In the genomic region with DNA sequence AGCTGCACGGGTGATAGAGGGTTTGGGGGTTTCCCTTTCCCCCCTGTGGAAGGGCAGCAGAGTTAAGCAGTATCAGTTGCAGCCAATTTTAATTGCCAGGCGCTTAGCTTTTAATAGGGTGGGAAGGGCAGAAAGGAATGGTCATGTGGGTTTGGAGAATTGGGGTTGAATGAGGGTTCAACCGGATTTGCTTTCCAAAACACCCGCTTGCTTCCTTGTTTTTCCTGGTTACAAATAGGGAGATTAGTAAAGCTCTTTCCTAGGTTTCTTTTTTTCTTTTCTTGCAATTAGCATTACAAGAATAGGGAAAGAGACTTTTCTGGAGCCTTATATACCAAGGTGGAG, we compare ENCODE assay signal across 8 mouse cellular contexts. TPM values are rescaled to one million over a fixed set of nuclear protein-coding genes. Genes with fewer than 3 reads are reported as not detected.
DNase-seq lines count a peak whose midpoint lies in the region; ATAC-seq and TF ChIP-seq lines count a peak whose summit lies in the region.

No protein-coding gene starts in this region.

- H3K36me3 ChIP-seq in hindbrain, postnatal 0 days (ENCODE audit: insufficient read depth, low read length): no peaks in the 10 kb centered on the region
- no peaks in the 10 kb centered on the region for H3K36me3 ChIP-seq in midbrain, embryonic 15.5 days (replicated peaks)

- WGBS in hindbrain, postnatal 0 days: 1% methylated on average over 4 of the region's 4 CpGs
- under 1% methylated on average over 4 of the region's 4 CpGs for WGBS in midbrain, embryonic 15.5 days

- peak overlapping the region; percentile 99 for H3K27ac ChIP-seq in hindbrain, postnatal 0 days
- H3K27ac ChIP-seq in midbrain, embryonic 15.5 days: peak overlapping the region; percentile 99

- no peak for TF ChIP-seq CTCF in hindbrain, postnatal 0 days (IDR thresholded peaks at IDR 0.05; ENCODE audit: low read depth)

- H3K4me2 ChIP-seq in hindbrain, postnatal 0 days (ENCODE audit: low read depth, low read length): peak overlapping the region; percentile 77
- peak overlapping the region; percentile 64 for H3K4me2 ChIP-seq in midbrain, embryonic 15.5 days

- peaks cover 14% of the 10 kb centered on the region; the same call in 1 of the 2 replicates for H3K4me1 ChIP-seq in hindbrain, postnatal 0 days (ENCODE audit: insufficient read depth, low read length)
- peaks cover 57% of the 10 kb centered on the region for H3K4me1 ChIP-seq in midbrain, embryonic 15.5 days

- H3K9ac ChIP-seq in hindbrain, postnatal 0 days (replicated peaks; ENCODE audit: low read length): peak overlapping the region; percentile 93
- peak overlapping the region; percentile 95 for H3K9ac ChIP-seq in midbrain, embryonic 15.5 days

- no peaks in the 10 kb centered on the region for H3K9me3 ChIP-seq in hindbrain, postnatal 0 days (ENCODE audit: low read length)
- H3K9me3 ChIP-seq in midbrain, embryonic 15.5 days: no peaks in the 10 kb centered on the region

- no peak for ATAC-seq in hindbrain, postnatal 0 days
- no peak for ATAC-seq in midbrain, embryonic 15.5 days (replicated peaks)

- DNase-seq in kidney, adult 9 months: peak; percentile 41
- DNase-seq in kidney, postnatal 4 days: no peak
- peak; percentile 43 for DNase-seq in brain, adult 2 months (ENCODE audit: low read depth, low spot score)
- DNase-seq in hindbrain, postnatal 0 days (ENCODE audit: low spot score): peak; percentile 13
- DNase-seq in layer of hippocampus, postnatal 36 days: no peak
- no peak for DNase-seq in layer of hippocampus, postnatal 14 days (ENCODE audit: low spot score in 2 of 2)
- no peak for DNase-seq in adrenal gland, adult 2 months

- H3K4me3 ChIP-seq in hindbrain, postnatal 0 days (ENCODE audit: low read length): peak overlapping the region; percentile 89
- H3K4me3 ChIP-seq in midbrain, embryonic 15.5 days: peak overlapping the region; percentile 93

- no peaks in the 10 kb centered on the region for H3K27me3 ChIP-seq in hindbrain, postnatal 0 days (ENCODE audit: insufficient read depth, low read length)
- no peaks in the 10 kb centered on the region for H3K27me3 ChIP-seq in midbrain, embryonic 15.5 days (replicated peaks)

RNA-seq across cellular contexts. Expression of a gene that starts 1.2 kb away (rescaled TPM):
- 28.7 and 30.2 TPM in 2 replicates for total RNA-seq in hindbrain, postnatal 0 days (2014; rRNA removed)
- 38.4 and 39.9 TPM in 2 replicates for polyA plus RNA-seq in hindbrain, postnatal 0 days (2015; fragmentation: Nextera tagmentation; extraction: Ambion mirVana)
- 52.9 and 53.5 TPM in 2 replicates for polyA plus RNA-seq in midbrain, embryonic 15.5 days (2015; fragmentation: Nextera tagmentation; extraction: Ambion mirVana)
- total RNA-seq in layer of hippocampus, postnatal 36 days (2021): 10 to 100 TPM; 36.5 to 41.3 TPM
- 10 to 100 TPM; 32.4 to 32.7 TPM for total RNA-seq in layer of hippocampus, postnatal 14 days (2021)
- total RNA-seq in adrenal gland, adult 2 months (2021): 10 to 100 TPM; 31.7 to 33.5 TPM
- polyA plus RNA-seq in adrenal gland, adult 2 months (2012; rRNA removed): 19.9 and 20.0 TPM in 2 replicates

RNA-seq across cellular contexts. Expression of a gene that starts 15.3 kb away (rescaled TPM):
- 49.0 and 51.8 TPM in 2 replicates for total RNA-seq in hindbrain, postnatal 0 days (2014; rRNA removed)
- 44.7 and 45.9 TPM in 2 replicates for polyA plus RNA-seq in hindbrain, postnatal 0 days (2015; fragmentation: Nextera tagmentation; extraction: Ambion mirVana)
- 52.2 and 54.2 TPM in 2 replicates for polyA plus RNA-seq in midbrain, embryonic 15.5 days (2015; fragmentation: Nextera tagmentation; extraction: Ambion mirVana)
- total RNA-seq in layer of hippocampus, postnatal 36 days (2021): 10 to 100 TPM; 45.9 to 49.5 TPM
- 10 to 100 TPM; 40.5 to 41.4 TPM for total RNA-seq in layer of hippocampus, postnatal 14 days (2021)
- 10 to 100 TPM; 82.6 to 92.9 TPM for total RNA-seq in adrenal gland, adult 2 months (2021)
- 70.1 and 74.7 TPM in 2 replicates for polyA plus RNA-seq in adrenal gland, adult 2 months (2012; rRNA removed)

RNA-seq across cellular contexts. Expression of a gene that starts 15.3 kb away (rescaled TPM):
- total RNA-seq in hindbrain, postnatal 0 days (2014; rRNA removed): 11.9 and 13.1 TPM in 2 replicates
- polyA plus RNA-seq in hindbrain, postnatal 0 days (2015; fragmentation: Nextera tagmentation; extraction: Ambion mirVana): 136 and 140 TPM in 2 replicates
- 146 and 150 TPM in 2 replicates for polyA plus RNA-seq in midbrain, embryonic 15.5 days (2015; fragmentation: Nextera tagmentation; extraction: Ambion mirVana)
- 100 to 1,000 TPM; 160 to 166 TPM for total RNA-seq in layer of hippocampus, postnatal 36 days (2021)
- total RNA-seq in layer of hippocampus, postnatal 14 days (2021): 100 to 1,000 TPM; 123 to 135 TPM
- total RNA-seq in adrenal gland, adult 2 months (2021): 100 to 1,000 TPM; 154 TPM
- polyA plus RNA-seq in adrenal gland, adult 2 months (2012; rRNA removed): 3.5 and 4.0 TPM in 2 replicates

RNA-seq across cellular contexts. Expression of a gene that starts 30.4 kb away (rescaled TPM):
- 4.3 and 5.1 TPM in 2 replicates for total RNA-seq in hindbrain, postnatal 0 days (2014; rRNA removed)
- 5.3 and 7.8 TPM in 2 replicates for polyA plus RNA-seq in hindbrain, postnatal 0 days (2015; fragmentation: Nextera tagmentation; extraction: Ambion mirVana)
- 3.3 and 4.5 TPM in 2 replicates for polyA plus RNA-seq in midbrain, embryonic 15.5 days (2015; fragmentation: Nextera tagmentation; extraction: Ambion mirVana)
- 1 to 10 TPM; 4.1 to 4.7 TPM for total RNA-seq in layer of hippocampus, postnatal 36 days (2021)
- 1 to 10 TPM; 6.8 to 7.4 TPM for total RNA-seq in layer of hippocampus, postnatal 14 days (2021)
- total RNA-seq in adrenal gland, adult 2 months (2021): 1 to 10 TPM; 1.1 to 3.8 TPM
- polyA plus RNA-seq in adrenal gland, adult 2 months (2012; rRNA removed): 3.3 and 4.3 TPM in 2 replicates

RNA-seq across cellular contexts. Expression of a gene that starts 35.4 kb away (rescaled TPM):
- total RNA-seq in hindbrain, postnatal 0 days (2014; rRNA removed): 88.3 and 90.1 TPM in 2 replicates
- 142 and 146 TPM in 2 replicates for polyA plus RNA-seq in hindbrain, postnatal 0 days (2015; fragmentation: Nextera tagmentation; extraction: Ambion mirVana)
- polyA plus RNA-seq in midbrain, embryonic 15.5 days (2015; fragmentation: Nextera tagmentation; extraction: Ambion mirVana): 99.7 and 102 TPM in 2 replicates
- 100 to 1,000 TPM; 101 to 112 TPM for total RNA-seq in layer of hippocampus, postnatal 36 days (2021)
- 100 to 1,000 TPM; 112 TPM for total RNA-seq in layer of hippocampus, postnatal 14 days (2021)
- total RNA-seq in adrenal gland, adult 2 months (2021): 100 to 1,000 TPM; 121 to 170 TPM
- 19.9 and 20.1 TPM in 2 replicates for polyA plus RNA-seq in adrenal gland, adult 2 months (2012; rRNA removed)

Comparison
In these comparisons a context has a peak if more than half of its experiments do, and no peak if none do; other contexts are left out.
1. DNase-seq: peak in kidney, adult 9 months (single experiment), brain, adult 2 months (single experiment) and hindbrain, postnatal 0 days (single experiment); none in kidney, postnatal 4 days (0 of 2), layer of hippocampus, postnatal 36 days (0 of 2), layer of hippocampus, postnatal 14 days (0 of 2) and adrenal gland, adult 2 months (single experiment).